Mouse (Mus musculus): Measurements from ENCODE around the gene Map4k2. TPM values are rescaled to one million over a fixed set of nuclear protein-coding genes. Genes with fewer than 3 reads are reported as not detected.
A peak's percentile ranks its signal among the peaks of the same experiment; 100 is the strongest.

The Map4k2 gene
- total and polyA plus RNA-seq, 2 experiments from 2014 or later: 18.6 to 102 TPM

DNA sequence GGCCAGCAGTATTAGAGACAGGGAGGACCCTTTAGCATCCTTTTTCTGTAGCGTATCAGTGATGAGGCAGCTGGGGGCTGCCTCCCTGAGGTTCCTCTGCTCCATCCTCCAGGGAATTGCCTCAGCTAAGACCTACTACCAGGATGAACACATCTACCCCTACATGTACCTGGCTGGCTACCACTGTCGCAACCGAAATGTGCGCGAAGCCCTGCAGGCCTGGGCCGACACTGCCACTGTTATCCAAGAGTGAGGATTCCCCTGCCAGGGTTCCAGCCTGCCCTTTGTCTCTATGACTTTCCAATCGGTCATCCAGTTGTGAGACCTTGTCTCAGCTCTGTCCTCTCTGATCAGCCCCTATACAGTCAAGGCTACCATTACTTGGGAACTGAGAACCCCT lies 2.8 kb upstream of the Map4k2 start:
- Histone ChIP-seq H3K4me2 (ENCODE audit: low read depth, low read length) (no peak overlapping the region), H3K27me3 (ENCODE audit: insufficient read depth, low read length) (no peaks in the 10 kb centered on the region), H3K27ac (no peak overlapping the region), H3K36me3 (ENCODE audit: insufficient read depth, low read length) (peaks cover 31% of the 10 kb centered on the region), H3K9ac (replicated peaks; ENCODE audit: low read length) (no peak overlapping the region), H3K4me1 (ENCODE audit: insufficient read depth, low read length) (peaks cover 7% of the 10 kb centered on the region), H3K9me3 (ENCODE audit: low read length) (no peaks in the 10 kb centered on the region), H3K4me3 (ENCODE audit: low read length) (no peak overlapping the region)
- ATAC-seq (no peak), DNase-seq (ENCODE audit: low spot score) (no peak)
- WGBS: 97% methylated on average over 7 of the region's 7 CpGs
- no peak for TF ChIP-seq CTCF (IDR thresholded peaks at IDR 0.05; ENCODE audit: low read depth)

DNA sequence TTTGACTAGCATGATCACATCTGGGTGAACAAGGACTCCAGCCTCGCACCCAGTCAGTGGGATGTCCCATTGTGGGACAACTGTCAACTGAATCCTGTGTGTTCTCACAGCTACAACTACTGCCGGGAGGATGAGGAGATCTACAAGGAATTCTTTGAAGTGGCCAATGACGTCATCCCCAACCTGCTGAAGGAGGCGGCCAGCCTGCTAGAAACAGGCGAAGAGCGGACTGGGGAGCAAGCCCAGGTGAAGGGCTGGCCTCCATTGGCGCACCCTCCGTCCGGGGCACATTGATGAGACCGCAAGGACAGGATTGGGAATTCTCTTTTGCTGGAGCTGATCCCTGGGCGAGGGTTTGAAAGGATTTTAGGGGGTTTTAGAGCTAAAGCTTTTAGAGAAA lies 2.2 kb upstream of the Map4k2 start:
- H3K27ac ChIP-seq: no peak overlapping the region
- no peak for DNase-seq (ENCODE audit: low spot score)
- no peak overlapping the region for H3K9ac ChIP-seq (replicated peaks; ENCODE audit: low read length)
- no peak for TF ChIP-seq CTCF (IDR thresholded peaks at IDR 0.05; ENCODE audit: low read depth)
- peaks cover 7% of the 10 kb centered on the region for H3K4me1 ChIP-seq (ENCODE audit: insufficient read depth, low read length)
- H3K27me3 ChIP-seq (ENCODE audit: insufficient read depth, low read length): no peaks in the 10 kb centered on the region
- H3K4me3 ChIP-seq (ENCODE audit: low read length): no peak overlapping the region
- ATAC-seq: no peak
- 95% methylated on average over 11 of the region's 11 CpGs for WGBS
- no peak overlapping the region for H3K4me2 ChIP-seq (ENCODE audit: low read depth, low read length)
- H3K36me3 ChIP-seq (ENCODE audit: insufficient read depth, low read length): peaks cover 31% of the 10 kb centered on the region
- no peaks in the 10 kb centered on the region for H3K9me3 ChIP-seq (ENCODE audit: low read length)

GRCm38 (mm10) chr19:6339191-6339590 lies 1.7 kb upstream of the Map4k2 start:
- Histone ChIP-seq H3K4me2 (ENCODE audit: low read depth, low read length) (no peak overlapping the region), H3K9me3 (ENCODE audit: low read length) (no peaks in the 10 kb centered on the region), H3K27me3 (ENCODE audit: insufficient read depth, low read length) (no peaks in the 10 kb centered on the region), H3K27ac (no peak overlapping the region), H3K36me3 (ENCODE audit: insufficient read depth, low read length) (peaks cover 36% of the 10 kb centered on the region), H3K9ac (replicated peaks; ENCODE audit: low read length) (no peak overlapping the region), H3K4me3 (ENCODE audit: low read length) (no peak overlapping the region), H3K4me1 (ENCODE audit: insufficient read depth, low read length) (peaks cover 7% of the 10 kb centered on the region)
- DNase-seq (ENCODE audit: low spot score) (no peak), ATAC-seq (no peak)
- WGBS: 98% methylated on average over 6 of the region's 6 CpGs
- TF ChIP-seq CTCF (IDR thresholded peaks at IDR 0.05; ENCODE audit: low read depth): no peak

DNA sequence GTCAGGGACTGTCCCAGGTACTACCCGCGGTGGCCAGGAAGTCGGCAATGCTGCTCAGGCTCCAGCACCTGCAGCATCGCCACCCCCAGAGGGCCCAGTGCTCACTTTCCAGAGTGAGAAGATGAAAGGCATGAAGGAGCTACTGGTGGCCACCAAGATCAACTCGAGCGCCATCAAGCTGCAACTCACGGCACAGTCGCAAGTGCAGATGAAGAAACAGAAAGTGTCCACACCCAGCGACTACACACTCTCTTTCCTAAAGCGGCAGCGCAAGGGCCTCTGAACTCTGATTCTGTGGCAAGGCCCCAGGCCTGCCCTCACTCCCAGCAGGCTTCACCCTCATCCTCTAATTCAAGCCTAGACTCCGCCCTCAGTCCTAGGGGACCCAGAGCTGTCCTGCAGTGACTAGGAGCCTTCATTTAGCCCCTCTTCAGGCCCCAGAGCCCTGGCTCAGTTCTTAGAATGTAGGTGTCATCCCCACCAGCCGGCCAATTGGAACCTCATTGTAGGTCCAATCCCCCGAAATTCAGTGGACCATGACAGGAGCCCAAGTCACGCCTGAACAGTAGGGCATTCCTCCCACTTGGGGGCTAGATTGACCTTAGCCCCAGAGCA lies 938 bp upstream of the Map4k2 start:
- H3K9me3 ChIP-seq (ENCODE audit: low read length): no peaks in the 10 kb centered on the region
- H3K36me3 ChIP-seq (ENCODE audit: insufficient read depth, low read length): peaks cover 44% of the 10 kb centered on the region
- no peaks in the 10 kb centered on the region for H3K27me3 ChIP-seq (ENCODE audit: insufficient read depth, low read length)
- TF ChIP-seq CTCF (IDR thresholded peaks at IDR 0.05; ENCODE audit: low read depth): peak; percentile 37; the same call in 1 of the 2 replicates
- ATAC-seq: no peak
- DNase-seq (ENCODE audit: low spot score): no peak
- H3K27ac ChIP-seq: no peak overlapping the region; the same call in 1 of the 2 replicates
- 69% methylated on average over 15 of the region's 15 CpGs for WGBS
- H3K4me2 ChIP-seq (ENCODE audit: low read depth, low read length): peak overlapping the region; percentile 90; the same call in 1 of the 2 replicates
- H3K4me1 ChIP-seq (ENCODE audit: insufficient read depth, low read length): peaks cover 7% of the 10 kb centered on the region
- H3K9ac ChIP-seq (replicated peaks; ENCODE audit: low read length): no peak overlapping the region
- H3K4me3 ChIP-seq (ENCODE audit: low read length): no peak overlapping the region

DNA sequence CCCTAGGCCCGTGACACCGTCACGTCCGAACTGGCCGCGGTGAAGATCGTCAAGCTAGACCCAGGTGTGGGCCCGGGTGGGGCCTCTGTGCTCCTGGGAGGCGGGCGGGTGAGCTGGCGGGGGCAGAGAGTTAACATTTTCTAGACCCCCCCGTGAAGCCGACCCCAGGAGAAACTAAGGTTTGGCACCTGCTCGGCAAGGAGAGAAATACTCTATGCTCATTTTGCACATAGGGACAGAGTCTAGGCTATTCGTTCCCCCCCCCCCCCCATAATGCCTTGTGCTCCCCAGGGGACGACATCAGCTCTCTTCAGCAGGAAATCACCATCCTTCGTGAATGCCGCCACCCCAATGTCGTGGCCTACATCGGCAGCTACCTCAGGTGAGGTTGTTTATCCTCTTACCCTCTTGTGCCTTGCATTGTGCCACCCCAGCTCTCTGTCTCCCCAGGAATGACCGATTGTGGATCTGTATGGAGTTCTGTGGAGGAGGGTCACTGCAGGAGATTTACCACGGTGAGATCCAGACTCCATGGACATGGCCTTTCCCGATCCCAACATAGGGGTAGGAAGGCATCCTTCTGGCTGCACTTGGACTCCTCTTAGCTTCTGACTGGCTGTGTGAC lies 630 bp downstream of the Map4k2 start:
- WGBS: 13% methylated on average over 19 of the region's 23 CpGs

DNA sequence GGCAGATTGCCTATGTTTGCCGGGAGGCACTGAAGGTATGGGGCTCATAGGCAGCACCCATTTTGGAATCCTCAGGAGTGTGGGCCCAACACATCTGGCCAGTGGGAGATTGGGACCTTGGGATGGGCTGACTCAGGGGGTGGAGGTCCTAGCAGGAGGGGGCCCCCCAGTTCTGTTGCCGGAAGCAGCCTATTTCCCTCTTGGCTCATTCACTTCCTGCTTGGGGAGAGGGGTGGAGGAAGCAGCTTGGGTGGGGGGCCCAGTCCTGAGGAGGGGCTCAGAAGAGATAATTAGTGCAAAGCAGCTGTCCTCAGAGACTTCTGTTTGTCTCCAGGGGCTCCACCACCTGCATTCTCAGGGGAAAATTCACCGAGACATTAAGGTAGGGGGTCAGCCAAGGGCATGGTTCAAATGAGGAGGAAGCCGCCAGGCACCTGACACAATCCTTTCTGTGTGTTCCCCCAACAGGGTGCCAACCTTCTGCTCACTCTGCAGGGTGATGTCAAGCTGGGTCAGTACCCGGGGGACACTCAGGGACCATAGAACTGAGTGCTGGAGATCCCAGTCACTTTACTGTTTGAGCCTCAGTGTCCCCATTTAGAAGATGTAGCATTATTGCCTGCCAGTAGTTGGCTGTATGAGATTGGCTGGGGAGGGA lies 1.5 kb downstream of the Map4k2 start:
- Histone ChIP-seq H3K36me3 (ENCODE audit: insufficient read depth, low read length) (peaks cover 64% of the 10 kb centered on the region), H3K27ac (no peak overlapping the region), H3K4me1 (ENCODE audit: insufficient read depth, low read length) (no peaks in the 10 kb centered on the region), H3K4me2 (ENCODE audit: low read depth, low read length) (peak overlapping the region; percentile 90), H3K9me3 (ENCODE audit: low read length) (no peaks in the 10 kb centered on the region), H3K27me3 (ENCODE audit: insufficient read depth, low read length) (no peaks in the 10 kb centered on the region), H3K4me3 (ENCODE audit: low read length) (peak overlapping the region; percentile 66; the same call in 1 of the 2 replicates), H3K9ac (replicated peaks; ENCODE audit: low read length) (no peak overlapping the region)
- DNase-seq (ENCODE audit: low spot score) (no peak), ATAC-seq (no peak)
- WGBS: 72% methylated on average over 5 of the region's 5 CpGs
- TF ChIP-seq CTCF (IDR thresholded peaks at IDR 0.05; ENCODE audit: low read depth): no peak

More for the DNA sequence above, 630 bp downstream of the Map4k2 start:
- Histone ChIP-seq H3K9me3 (ENCODE audit: low read length) (no peaks in the 10 kb centered on the region), H3K4me1 (ENCODE audit: insufficient read depth, low read length) (peaks cover 5% of the 10 kb centered on the region), H3K27ac (peak overlapping the region; percentile 62), H3K27me3 (ENCODE audit: insufficient read depth, low read length) (no peaks in the 10 kb centered on the region), H3K4me2 (ENCODE audit: low read depth, low read length) (peak overlapping the region; percentile 90), H3K9ac (replicated peaks; ENCODE audit: low read length) (peak overlapping the region; percentile 74), H3K4me3 (ENCODE audit: low read length) (peak overlapping the region; percentile 66), H3K36me3 (ENCODE audit: insufficient read depth, low read length) (peaks cover 60% of the 10 kb centered on the region)
- no peak for TF ChIP-seq CTCF (IDR thresholded peaks at IDR 0.05; ENCODE audit: low read depth)
- DNase-seq (ENCODE audit: low spot score) (no peak), ATAC-seq (no peak)
